Mouse (Mus musculus): Measurements from ENCODE around the gene Cd3g. TPM values are rescaled to one million over a fixed set of nuclear protein-coding genes. Genes with fewer than 3 reads are reported as not detected.

The Cd3g gene
- polyA plus RNA-seq, 1 experiment from 2014 or later, result 0.58 TPM

DNA sequence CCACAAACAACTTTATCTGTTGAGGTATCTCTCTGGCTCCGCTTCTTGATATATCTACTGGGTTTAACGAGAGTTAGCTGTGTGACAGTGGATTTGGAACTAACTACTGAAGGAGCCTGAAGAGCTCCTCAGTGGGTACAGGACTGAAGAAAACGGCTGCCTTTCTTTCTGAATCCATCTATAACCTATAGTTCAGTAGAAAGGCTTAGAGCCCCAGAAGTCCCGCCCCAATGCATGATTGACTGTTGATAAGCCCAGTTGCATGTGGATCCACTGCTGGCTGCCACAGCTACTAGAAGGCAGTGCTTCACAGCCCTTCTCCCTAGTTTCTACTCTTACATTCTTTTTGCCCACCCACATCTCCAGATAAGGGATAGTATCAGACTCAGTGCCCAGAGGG lies 30.2 kb upstream of the Cd3g start:
- Histone ChIP-seq H3K4me2 (ENCODE audit: low read depth, low read length) (no peak overlapping the region), H3K4me3 (ENCODE audit: low read depth, low read length) (no peak overlapping the region), H3K9ac (ENCODE audit: low read depth, low read length) (no peak overlapping the region), H3K4me1 (ENCODE audit: control insufficient read depth, low read depth, low read length) (no peaks in the 10 kb centered on the region), H3K27ac (ENCODE audit: low read length) (no peak overlapping the region), H3K27me3 (ENCODE audit: control insufficient read depth, insufficient read depth, low read depth, low read length) (no peaks in the 10 kb centered on the region; the same call in 1 of the 2 replicates), H3K36me3 (ENCODE audit: control insufficient read depth, insufficient read depth) (no peaks in the 10 kb centered on the region), H3K9me3 (replicated peaks; ENCODE audit: control insufficient read depth, low read length) (no peaks in the 10 kb centered on the region)
- 35% methylated on average over 4 of the region's 4 CpGs for WGBS (ENCODE audit: insufficient replicate concordance)
- ATAC-seq (ENCODE audit: low read depth), result no peak

DNA sequence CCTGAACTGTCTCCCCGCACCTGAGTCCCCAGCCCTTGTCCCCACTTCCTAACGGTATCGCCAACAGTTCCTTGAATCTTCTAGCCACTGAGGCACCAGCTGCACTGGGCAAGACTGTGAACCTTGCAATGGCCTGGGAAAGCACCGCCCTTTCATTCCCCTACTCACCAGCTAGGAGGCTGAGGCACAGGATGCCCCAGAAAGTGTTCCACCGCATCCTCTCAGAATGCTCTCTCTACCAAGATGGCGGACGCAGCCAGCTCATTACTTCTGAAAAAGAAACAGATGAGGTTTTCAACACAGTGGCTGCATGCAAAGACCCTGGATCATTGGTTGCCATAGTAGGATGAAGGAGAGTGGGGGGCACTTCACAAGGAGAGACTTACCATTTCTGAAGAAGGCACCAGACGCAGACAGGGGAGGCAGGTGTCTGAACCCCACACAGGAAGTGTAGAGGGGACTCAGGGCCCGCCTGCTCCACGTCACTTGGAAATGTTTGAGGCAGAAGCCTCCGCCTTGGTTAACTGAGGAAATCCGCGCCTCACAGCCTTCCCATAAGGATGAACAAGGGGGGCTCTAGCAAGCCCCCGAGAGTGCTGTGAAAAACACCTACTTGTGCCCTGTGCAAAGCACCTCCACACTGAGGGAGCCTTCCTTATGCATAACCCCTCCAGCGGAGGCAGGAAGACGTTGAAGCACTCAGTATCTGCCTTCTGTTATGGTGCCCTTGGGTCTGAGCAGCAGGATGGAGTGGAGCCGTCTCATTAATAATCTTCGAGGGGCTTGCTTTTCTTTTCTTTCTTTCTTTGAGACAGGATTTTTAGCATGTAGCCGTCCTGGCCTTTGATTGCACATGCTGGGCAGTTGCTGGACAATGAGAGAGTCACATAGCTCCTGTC lies 29.2 kb upstream of the Cd3g start, which contains the start of gene Cd3e:
Gene Cd3e, minus strand, starts transcription at position 448 of the 899 bp plus-strand sequence.
- no peak for ATAC-seq (ENCODE audit: low read depth)

DNA sequence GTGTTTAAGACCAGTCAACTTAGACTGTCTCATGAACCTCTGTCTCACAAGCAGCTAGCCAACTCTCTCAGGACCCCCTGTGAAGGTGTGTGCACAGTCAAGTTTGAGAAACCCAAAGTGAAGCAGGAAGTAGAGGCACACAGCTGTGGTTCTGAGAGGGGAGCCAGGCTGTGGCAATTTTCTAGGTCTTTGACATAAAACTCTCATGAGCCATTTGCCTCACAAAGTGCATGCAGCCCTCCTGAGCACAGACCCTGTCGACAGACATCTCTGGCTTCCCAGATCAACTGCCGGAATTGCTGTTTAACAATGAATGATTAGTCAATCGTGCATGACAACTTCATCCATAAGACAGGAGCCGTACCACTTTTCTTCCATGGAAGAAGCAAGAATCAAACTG lies 28.1 kb upstream of the Cd3g start:
- Histone ChIP-seq H3K9ac (ENCODE audit: low read depth, low read length) (no peak overlapping the region), H3K36me3 (ENCODE audit: control insufficient read depth, insufficient read depth) (no peaks in the 10 kb centered on the region), H3K27me3 (ENCODE audit: control insufficient read depth, insufficient read depth, low read depth, low read length) (no peaks in the 10 kb centered on the region; the same call in 1 of the 2 replicates), H3K4me1 (ENCODE audit: control insufficient read depth, low read depth, low read length) (no peaks in the 10 kb centered on the region), H3K9me3 (replicated peaks; ENCODE audit: control insufficient read depth, low read length) (no peaks in the 10 kb centered on the region), H3K27ac (ENCODE audit: low read length) (no peak overlapping the region), H3K4me3 (ENCODE audit: low read depth, low read length) (no peak overlapping the region), H3K4me2 (ENCODE audit: low read depth, low read length) (no peak overlapping the region)
- WGBS (ENCODE audit: insufficient replicate concordance), result 60% methylated on average over 4 of the region's 4 CpGs
- no peak for ATAC-seq (ENCODE audit: low read depth)

More for the DNA sequence above, 29.2 kb upstream of the Cd3g start, which contains the start of gene Cd3e:
- Histone ChIP-seq H3K4me2 (ENCODE audit: low read depth, low read length) (no peak within 1 kb of the TSS), H3K4me3 (ENCODE audit: low read depth, low read length) (no peak within 1 kb of the TSS), H3K9ac (ENCODE audit: low read depth, low read length) (no peak within 1 kb of the TSS), H3K4me1 (ENCODE audit: control insufficient read depth, low read depth, low read length) (no peaks in the 10 kb centered on the region), H3K27ac (ENCODE audit: low read length) (no peak within 1 kb of the TSS), H3K36me3 (ENCODE audit: control insufficient read depth, insufficient read depth) (no peaks in the 10 kb centered on the region), H3K9me3 (replicated peaks; ENCODE audit: control insufficient read depth, low read length) (no peaks in the 10 kb centered on the region), H3K27me3 (ENCODE audit: control insufficient read depth, insufficient read depth, low read depth, low read length) (no peaks in the 10 kb centered on the region; the same call in 1 of the 2 replicates)
- 72% methylated on average over 19 of the region's 19 CpGs for WGBS (ENCODE audit: insufficient replicate concordance)

DNA sequence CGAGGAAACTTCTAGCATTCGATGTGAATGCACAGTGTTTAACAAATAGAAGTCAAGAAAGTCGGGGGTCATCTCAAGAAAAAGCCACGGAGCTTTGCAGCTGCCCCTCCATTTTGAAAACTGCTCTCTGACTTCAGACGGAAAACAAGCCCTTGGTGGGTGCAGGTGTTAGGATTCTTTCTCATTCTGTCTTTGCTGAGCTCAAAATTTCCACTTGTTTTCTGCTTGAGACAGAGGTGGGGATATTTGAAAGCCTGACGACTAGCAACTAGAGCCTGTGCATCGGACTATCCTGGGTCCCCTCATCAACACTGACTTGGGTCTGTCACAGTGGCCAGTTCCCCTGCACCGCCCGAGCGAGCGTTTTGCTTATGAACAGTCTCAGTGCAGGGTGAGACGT lies 27.2 kb upstream of the Cd3g start:
- no peaks in the 10 kb centered on the region for H3K4me1 ChIP-seq (ENCODE audit: control insufficient read depth, low read depth, low read length)
- H3K4me3 ChIP-seq (ENCODE audit: low read depth, low read length), result no peak overlapping the region
- H3K4me2 ChIP-seq (ENCODE audit: low read depth, low read length), result no peak overlapping the region
- H3K36me3 ChIP-seq (ENCODE audit: control insufficient read depth, insufficient read depth), result no peaks in the 10 kb centered on the region
- H3K9ac ChIP-seq (ENCODE audit: low read depth, low read length), result no peak overlapping the region
- WGBS (ENCODE audit: insufficient replicate concordance), result 52% methylated on average over 12 of the region's 12 CpGs
- H3K9me3 ChIP-seq (replicated peaks; ENCODE audit: control insufficient read depth, low read length), result no peaks in the 10 kb centered on the region
- H3K27me3 ChIP-seq (ENCODE audit: control insufficient read depth, insufficient read depth, low read depth, low read length), result no peaks in the 10 kb centered on the region; the same call in 1 of the 2 replicates
- no peak overlapping the region for H3K27ac ChIP-seq (ENCODE audit: low read length)
- ATAC-seq (ENCODE audit: low read depth), result no peak

DNA sequence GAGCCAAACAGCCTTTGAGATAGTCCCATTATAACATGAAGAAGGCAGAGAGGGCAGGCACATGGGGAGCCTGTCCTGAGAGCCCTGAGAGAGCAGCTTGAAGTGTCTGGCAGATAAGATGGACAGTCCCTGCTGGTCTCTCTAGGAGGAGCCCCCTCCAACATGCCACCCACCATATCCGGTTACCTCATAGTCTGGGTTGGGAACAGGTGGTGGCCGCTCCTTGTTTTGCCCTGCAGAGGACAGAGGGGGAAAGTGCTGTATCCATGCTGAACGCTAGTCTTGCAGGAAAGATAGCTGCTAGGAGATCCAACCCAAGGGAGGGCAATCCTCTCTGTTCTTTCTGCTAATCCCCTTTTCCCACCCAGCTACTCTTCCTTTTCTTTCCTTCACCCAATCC lies 20.0 kb upstream of the Cd3g start:
- H3K9me3 ChIP-seq (replicated peaks; ENCODE audit: control insufficient read depth, low read length), result no peaks in the 10 kb centered on the region
- no peak overlapping the region for H3K4me3 ChIP-seq (ENCODE audit: low read depth, low read length)
- WGBS (ENCODE audit: insufficient replicate concordance), result 56% methylated on average over 3 of the region's 3 CpGs
- H3K36me3 ChIP-seq (ENCODE audit: control insufficient read depth, insufficient read depth), result no peaks in the 10 kb centered on the region
- H3K27ac ChIP-seq (ENCODE audit: low read length), result no peak overlapping the region
- H3K4me1 ChIP-seq (ENCODE audit: control insufficient read depth, low read depth, low read length), result no peaks in the 10 kb centered on the region
- no peak for ATAC-seq (ENCODE audit: low read depth)
- H3K9ac ChIP-seq (ENCODE audit: low read depth, low read length), result no peak overlapping the region
- H3K27me3 ChIP-seq (ENCODE audit: control insufficient read depth, insufficient read depth, low read depth, low read length), result no peaks in the 10 kb centered on the region
- H3K4me2 ChIP-seq (ENCODE audit: low read depth, low read length), result no peak overlapping the region

DNA sequence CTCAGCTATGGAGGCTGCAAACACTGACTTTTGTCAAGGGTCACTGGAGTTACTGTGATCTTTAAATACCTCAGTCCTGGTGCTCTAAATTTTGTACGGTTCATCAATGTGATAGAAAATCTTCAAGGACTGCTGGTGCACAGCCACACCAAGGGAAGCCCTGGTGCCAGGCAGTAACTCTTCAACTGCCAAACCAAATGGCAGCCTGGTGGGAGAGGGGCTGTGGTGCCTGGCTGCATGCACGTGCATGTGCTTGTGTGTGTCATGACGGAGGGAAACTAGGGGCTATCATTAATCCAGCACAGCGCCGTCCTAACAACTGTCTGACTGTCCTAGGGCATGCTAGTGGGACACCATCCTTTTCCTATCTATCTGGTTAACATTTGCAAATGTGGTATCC lies 19.5 kb upstream of the Cd3g start:
- Histone ChIP-seq H3K27me3 (ENCODE audit: control insufficient read depth, insufficient read depth, low read depth, low read length) (no peaks in the 10 kb centered on the region), H3K4me2 (ENCODE audit: low read depth, low read length) (no peak overlapping the region), H3K9me3 (replicated peaks; ENCODE audit: control insufficient read depth, low read length) (no peaks in the 10 kb centered on the region), H3K36me3 (ENCODE audit: control insufficient read depth, insufficient read depth) (no peaks in the 10 kb centered on the region), H3K4me1 (ENCODE audit: control insufficient read depth, low read depth, low read length) (no peaks in the 10 kb centered on the region), H3K9ac (ENCODE audit: low read depth, low read length) (no peak overlapping the region), H3K4me3 (ENCODE audit: low read depth, low read length) (no peak overlapping the region), H3K27ac (ENCODE audit: low read length) (no peak overlapping the region)
- ATAC-seq (ENCODE audit: low read depth), result no peak
- 67% methylated on average over 5 of the region's 5 CpGs for WGBS (ENCODE audit: insufficient replicate concordance)

DNA sequence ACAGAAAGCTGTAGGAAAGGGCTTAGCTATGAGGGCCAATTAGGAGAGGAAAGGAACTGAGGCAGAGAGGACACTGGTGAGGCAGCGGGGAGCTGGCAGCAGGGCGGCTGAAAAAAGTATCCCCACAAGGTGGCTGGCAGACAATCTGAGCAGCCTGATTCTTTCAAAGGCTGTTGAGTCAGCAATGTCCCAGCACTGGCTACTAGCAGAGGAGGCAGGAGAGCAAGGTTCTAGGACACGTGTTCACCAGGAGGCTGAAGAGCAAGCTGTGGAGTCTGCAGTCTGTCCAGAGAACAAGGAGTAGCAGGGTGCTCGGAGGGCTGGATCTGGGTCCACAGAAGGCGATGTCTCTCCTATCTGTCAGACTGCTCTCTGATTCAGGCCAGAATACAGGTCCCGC lies 18.9 kb upstream of the Cd3g start:
- Histone ChIP-seq H3K27ac (ENCODE audit: low read length) (no peak overlapping the region), H3K9me3 (replicated peaks; ENCODE audit: control insufficient read depth, low read length) (no peaks in the 10 kb centered on the region), H3K9ac (ENCODE audit: low read depth, low read length) (no peak overlapping the region), H3K4me1 (ENCODE audit: control insufficient read depth, low read depth, low read length) (no peaks in the 10 kb centered on the region), H3K36me3 (ENCODE audit: control insufficient read depth, insufficient read depth) (no peaks in the 10 kb centered on the region), H3K4me3 (ENCODE audit: low read depth, low read length) (no peak overlapping the region), H3K4me2 (ENCODE audit: low read depth, low read length) (no peak overlapping the region), H3K27me3 (ENCODE audit: control insufficient read depth, insufficient read depth, low read depth, low read length) (no peaks in the 10 kb centered on the region)
- no peak for ATAC-seq (ENCODE audit: low read depth)
- WGBS (ENCODE audit: insufficient replicate concordance), result 52% methylated on average over 6 of the region's 6 CpGs

DNA sequence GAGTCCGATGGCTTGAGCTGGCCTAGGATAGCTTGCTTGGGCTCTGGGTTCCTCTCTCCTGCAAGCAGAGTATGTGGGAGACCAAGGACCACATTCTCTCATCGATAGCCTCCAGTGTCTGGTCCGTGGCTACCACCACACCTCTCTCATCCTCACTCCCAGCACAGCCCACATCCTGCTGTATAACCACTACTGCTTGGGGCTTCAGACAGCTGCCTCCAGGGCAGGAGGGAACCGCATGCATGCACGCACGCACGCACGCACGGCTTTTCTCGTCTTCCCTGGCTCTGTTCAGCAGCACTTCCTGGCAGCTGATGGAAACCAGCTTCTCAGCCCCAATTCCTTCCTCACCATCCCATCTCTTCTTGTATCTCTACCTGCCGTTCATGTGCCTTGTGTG lies 17.9 kb upstream of the Cd3g start:
- Histone ChIP-seq H3K9ac (ENCODE audit: low read depth, low read length) (no peak overlapping the region), H3K4me2 (ENCODE audit: low read depth, low read length) (no peak overlapping the region), H3K4me3 (ENCODE audit: low read depth, low read length) (no peak overlapping the region), H3K36me3 (ENCODE audit: control insufficient read depth, insufficient read depth) (no peaks in the 10 kb centered on the region), H3K27me3 (ENCODE audit: control insufficient read depth, insufficient read depth, low read depth, low read length) (no peaks in the 10 kb centered on the region), H3K4me1 (ENCODE audit: control insufficient read depth, low read depth, low read length) (no peaks in the 10 kb centered on the region), H3K9me3 (replicated peaks; ENCODE audit: control insufficient read depth, low read length) (no peaks in the 10 kb centered on the region), H3K27ac (ENCODE audit: low read length) (no peak overlapping the region)
- ATAC-seq (ENCODE audit: low read depth), result no peak
- 38% methylated on average over 11 of the region's 11 CpGs for WGBS (ENCODE audit: insufficient replicate concordance)

DNA sequence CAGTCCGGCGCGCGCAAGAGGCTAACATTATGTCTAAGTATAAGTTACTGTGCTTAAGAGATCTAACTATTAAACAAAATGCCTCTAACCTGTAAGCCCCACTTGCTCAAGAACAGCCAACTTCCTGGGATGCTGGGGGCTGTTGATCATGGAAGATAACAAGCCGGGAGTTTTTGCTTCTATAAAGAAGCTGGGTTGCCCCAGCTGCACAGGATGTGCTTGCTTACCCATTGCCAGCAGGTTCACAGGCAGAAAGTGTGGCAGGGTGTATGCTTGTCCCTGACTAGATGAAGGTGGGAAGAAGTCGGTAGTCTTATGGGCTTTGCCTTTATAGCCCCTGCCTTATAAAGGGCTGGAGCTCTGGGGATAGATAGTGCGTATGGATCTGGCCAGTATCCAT lies 16.4 kb upstream of the Cd3g start:
- H3K27ac ChIP-seq (ENCODE audit: low read length), result no peak overlapping the region
- no peaks in the 10 kb centered on the region; the same call in 1 of the 2 replicates for H3K9me3 ChIP-seq (replicated peaks; ENCODE audit: control insufficient read depth, low read length)
- H3K4me1 ChIP-seq (ENCODE audit: control insufficient read depth, low read depth, low read length), result no peaks in the 10 kb centered on the region
- no peaks in the 10 kb centered on the region for H3K27me3 ChIP-seq (ENCODE audit: control insufficient read depth, insufficient read depth, low read depth, low read length)
- no peaks in the 10 kb centered on the region for H3K36me3 ChIP-seq (ENCODE audit: control insufficient read depth, insufficient read depth)
- H3K4me2 ChIP-seq (ENCODE audit: low read depth, low read length), result no peak overlapping the region
- ATAC-seq (ENCODE audit: low read depth), result no peak
- 80% methylated on average over 7 of the region's 7 CpGs for WGBS (ENCODE audit: insufficient replicate concordance)
- no peak overlapping the region for H3K9ac ChIP-seq (ENCODE audit: low read depth, low read length)
- H3K4me3 ChIP-seq (ENCODE audit: low read depth, low read length), result no peak overlapping the region
